Mouse (Mus musculus): ENCODE data around the gene Immp2l.

Immp2l gene

GRCm38 (mm10) chr12:41468374-41468991 is 444.6 kb downstream of the Immp2l start:
- DNase-seq: no peak

DNA sequence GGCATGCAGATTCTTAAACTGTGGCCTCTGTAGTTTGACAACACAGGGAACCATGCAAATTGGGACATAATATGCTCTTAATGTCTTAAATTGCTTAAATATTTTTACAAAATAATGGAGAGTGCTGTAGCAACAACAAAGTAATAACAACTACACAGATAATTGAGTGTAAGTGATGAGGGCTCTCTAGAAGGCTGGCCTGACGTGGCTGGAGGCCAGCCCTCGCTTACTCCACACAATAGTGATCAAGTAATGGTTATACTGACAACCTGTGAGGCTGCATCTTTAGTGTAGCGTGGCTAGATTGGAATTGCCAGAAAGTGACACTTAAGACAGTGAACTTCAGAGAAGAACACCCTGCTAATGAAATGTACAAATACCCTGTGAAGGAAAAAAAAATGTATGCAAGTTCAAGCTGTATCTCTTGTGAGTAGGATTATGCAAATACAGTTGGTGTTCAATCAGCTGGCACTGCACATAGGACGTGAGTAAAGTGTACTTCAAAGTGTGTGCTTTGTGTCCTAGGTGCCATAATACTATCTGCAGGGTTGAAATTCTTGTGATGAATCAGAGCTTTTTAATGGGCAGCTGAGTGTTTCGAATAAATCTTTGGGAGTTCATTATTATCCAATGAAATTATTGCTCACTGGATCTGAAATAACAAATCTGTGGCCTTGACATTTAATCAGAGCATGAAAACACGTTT is 445.4 kb downstream of the Immp2l start:
- no peak for DNase-seq

DNA sequence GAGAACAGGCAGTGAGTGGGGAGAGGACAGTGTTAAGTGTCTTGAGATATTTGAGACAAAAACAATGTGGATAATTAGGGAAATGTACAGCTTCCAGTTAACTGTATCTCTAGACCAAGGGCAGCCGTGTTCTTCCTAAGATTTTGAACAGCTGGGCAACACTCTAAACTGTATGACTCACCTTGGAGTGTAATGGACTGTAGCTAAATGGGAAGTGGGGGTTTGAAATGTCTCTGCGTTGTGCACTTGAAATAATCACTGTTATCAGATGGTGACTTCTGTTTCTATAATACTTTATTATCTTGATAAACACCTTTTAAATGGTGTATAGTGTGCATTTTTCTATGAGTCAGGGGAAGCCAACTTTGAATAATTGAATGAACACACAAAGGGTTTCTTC is 457.6 kb downstream of the Immp2l start:
- DNase-seq: no peak

GRCm38 (mm10) chr12:41483091-41483592 is 459.3 kb downstream of the Immp2l start:
- no peak for DNase-seq

- no peak for DNase-seq
These were observed 459.9 kb downstream of the Immp2l start for GRCm38 (mm10) chr12:41483593-41484451.

DNA sequence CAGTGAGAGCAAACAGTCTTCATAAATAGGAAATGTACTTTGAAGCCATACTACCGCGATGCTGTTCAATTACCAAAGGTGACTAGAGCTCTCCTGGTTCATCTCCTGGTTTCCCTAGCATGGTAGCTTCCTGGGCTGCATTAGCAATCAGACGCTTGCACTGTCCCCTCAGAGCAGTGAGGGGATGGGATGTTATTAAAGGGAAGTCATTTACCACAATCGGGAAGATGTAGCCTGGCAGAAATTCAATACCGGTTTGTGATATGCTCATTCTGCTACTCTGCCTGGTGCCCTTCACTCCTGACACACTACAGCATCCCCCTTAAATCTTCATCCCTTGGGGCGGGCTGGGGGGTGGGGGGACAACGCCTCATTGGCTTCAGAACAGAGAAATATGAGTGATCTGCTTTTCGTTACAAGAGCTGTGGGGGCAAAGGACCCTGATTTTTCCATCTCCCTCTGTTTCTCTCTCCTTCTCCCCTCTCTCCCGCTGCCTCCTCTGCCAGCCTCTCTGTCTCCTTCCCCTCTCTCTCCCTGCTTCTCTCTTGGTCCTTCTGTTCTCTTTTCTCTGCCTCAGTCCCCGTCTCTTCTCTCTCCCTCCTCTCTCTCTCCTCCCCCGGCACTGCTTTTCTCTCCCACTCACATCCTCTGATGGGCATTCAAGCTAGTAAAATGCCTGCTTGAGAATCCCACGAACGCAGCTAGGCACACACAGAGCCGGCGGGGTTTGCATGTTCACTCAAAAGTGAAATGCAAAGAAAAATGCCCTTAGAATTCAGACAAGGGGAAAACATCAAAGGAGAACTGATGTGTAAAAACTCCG is 461.0 kb downstream of the Immp2l start:
- DNase-seq: no peak

DNA sequence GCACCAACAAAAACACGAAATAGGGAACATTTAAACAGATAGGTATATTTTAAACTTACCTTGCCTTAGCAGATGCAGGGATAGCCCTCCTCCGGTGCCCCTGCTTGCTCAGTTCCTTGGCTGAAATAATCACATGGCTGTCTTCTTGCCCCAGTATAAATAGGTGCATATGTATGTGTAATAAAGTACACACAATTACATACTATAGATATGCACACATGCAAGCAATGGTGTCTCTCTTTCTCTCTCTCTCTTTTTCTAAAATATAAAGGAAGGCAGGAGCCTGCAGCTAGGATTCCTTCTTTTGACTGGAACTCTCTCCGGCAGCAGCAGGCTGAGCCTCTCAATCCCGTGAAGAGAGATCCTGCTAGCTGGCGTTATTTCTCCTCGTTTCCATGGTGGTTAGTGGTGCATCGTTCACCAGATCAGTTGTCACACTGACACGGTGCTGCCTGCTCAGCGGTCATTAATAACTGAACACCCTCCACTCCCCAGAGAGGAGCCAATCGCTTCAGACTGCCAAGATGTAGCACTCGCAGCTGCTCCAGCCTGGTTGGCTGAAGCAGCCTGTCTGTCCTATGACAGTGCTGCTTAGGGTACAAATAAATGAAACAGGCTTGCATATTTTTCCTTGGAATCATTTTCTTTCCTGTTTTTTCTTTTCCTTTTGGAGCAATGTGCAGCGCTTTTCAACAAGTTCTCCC is 461.8 kb downstream of the Immp2l start:
- peak in 1 of 2 experiments; percentile 8 for DNase-seq

DNA sequence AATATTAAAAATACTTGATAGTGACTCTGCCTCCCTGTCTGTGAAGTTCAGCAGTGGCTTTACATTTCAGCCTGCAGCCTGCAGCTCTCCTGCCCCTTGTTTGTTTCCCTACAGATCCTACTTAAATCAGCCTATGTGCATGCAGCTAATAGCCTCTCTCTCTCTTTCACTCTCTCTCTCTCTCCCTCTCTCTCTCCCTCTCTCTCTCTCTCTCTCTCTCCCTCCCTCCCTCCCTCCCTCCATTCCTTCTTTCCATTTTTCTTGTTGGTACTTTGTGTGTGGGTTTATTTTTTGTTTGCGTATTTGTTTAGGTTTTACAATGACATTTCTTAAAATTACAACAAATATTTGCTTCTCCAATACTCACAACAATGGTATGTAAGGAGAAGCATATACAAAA is 462.4 kb downstream of the Immp2l start, which contains the start of gene Lrrn3:
Gene Lrrn3 (minus strand): TSS at position 101 of the 400 bp plus-strand sequence.
- no peak for DNase-seq

DNA sequence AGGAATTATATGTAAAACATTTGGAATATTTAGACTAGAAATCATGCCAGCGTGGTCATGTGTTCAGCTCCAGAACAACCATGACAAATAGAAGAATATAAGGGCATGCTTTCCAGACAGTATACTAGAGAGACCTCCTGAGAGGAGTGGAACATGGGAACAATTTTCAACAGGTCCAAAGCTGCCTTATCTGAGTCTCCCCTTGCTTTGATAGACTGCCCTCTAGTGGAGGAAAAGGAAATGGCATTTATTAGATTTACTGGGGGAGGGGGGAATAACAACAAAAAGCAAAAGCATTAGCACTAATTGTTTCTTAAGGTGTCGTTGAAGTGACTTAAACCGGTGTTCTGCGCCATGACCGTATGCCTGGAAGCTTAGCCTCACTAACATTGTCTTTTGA is 463.1 kb downstream of the Immp2l start:
- DNase-seq: peak in 1 of 2 experiments; percentile 5

GRCm38 (mm10) chr12:41494620-41495019 is 470.7 kb downstream of the Immp2l start:
- DNase-seq: no peak

DNA sequence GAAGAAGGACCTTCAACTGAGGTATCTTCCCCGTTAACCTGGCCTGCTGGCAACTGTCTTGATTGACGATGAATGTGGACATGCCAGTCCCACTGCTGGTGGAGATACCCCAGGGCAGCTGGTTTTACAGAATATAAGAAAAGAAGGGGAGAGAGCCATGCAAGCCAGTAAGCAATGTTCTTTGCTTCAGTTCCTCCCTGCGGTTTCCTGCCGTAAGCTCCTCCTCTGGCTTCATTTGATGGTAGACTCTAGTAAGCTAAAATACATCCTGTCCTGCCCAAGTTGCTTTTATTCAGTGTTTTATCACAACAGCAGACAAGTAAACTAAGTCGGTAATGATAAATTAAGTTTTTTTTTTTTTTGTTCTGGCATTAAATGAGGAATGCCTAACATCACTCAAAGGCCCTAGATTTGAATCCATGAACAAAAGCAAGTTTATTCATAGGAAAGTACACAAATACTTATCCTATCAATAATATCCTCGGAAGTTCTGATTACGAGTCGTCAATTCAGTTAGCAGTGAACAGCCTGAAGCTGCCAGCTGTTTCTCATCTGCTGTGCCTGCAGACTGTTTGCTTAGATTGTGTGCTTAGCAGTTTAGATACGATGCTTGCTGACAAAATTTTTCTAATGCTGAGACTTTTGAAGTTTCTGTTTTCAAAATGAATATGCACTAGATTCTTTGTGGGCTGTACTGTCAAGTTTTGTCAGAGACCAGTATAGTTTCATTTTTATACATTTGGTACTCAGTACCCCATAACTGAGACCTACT is 476.3 kb downstream of the Immp2l start:
- no peak for DNase-seq

- DNase-seq: no peak
These were observed 484.7 kb downstream of the Immp2l start for GRCm38 (mm10) chr12:41508610-41509009.

DNA sequence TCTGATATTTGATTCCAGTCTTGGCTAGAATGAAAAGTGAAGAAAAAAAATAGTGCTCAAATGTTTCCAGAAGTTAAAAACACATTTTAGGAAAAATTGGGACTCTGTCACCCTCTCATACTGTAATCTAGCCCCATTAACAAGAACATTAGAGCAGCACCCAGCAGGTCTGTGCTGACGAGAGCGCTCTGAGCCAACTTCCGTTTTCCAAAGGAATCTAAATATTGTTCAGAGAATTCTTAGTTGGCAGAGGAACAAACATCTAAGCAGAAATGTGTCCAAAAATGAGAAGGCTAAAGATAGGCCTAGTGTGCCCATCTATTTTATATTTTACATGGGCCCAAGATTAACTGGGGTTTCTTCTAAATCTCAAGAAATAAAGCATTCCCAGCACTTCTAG is 486.7 kb downstream of the Immp2l start:
- no peak for DNase-seq

GRCm38 (mm10) chr12:41518897-41519296 is 495.0 kb downstream of the Immp2l start:
- no peak for DNase-seq

DNA sequence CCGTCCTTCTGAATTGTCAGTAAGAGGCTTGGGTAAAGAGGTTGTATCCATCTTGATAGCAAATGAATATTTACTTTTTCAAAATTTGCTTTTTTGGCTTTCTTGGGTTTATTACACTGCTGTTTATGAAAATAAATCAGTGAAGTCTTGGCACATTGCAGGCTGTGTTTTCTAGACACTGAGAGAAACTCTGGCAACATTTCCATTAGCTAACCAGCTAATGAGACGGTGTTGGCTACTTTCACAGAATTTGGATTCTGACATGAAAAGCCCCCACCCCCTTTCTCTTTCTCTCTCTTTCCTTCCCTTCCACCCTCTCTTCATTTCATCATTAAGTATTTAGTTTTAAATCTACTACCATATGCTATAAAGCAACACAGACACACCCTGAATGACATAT is 496.4 kb downstream of the Immp2l start:
- DNase-seq: no peak

GRCm38 (mm10) chr12:41521671-41522070 is 497.8 kb downstream of the Immp2l start:
- no peak for DNase-seq

GRCm38 (mm10) chr12:41526688-41527087 is 502.8 kb downstream of the Immp2l start:
- no peak for DNase-seq

DNA sequence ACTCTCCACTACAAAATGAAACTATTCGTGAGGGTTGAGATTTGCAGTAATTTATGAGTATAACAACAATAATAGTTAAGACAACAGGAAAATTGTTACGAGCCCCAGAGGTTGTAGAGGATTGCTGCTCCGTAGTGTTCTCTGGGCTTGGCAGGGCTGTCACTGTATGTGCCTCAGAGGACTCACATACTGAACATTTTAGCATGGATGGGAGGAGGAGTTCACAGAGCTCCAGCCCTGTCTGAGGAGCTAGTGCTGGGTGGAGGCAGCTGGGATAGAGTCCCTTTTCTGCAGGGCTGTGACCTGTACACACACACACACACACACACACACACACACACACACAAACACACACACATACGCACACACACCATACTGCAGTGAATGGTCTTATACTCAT is 504.5 kb downstream of the Immp2l start:
- no peak for DNase-seq

DNA sequence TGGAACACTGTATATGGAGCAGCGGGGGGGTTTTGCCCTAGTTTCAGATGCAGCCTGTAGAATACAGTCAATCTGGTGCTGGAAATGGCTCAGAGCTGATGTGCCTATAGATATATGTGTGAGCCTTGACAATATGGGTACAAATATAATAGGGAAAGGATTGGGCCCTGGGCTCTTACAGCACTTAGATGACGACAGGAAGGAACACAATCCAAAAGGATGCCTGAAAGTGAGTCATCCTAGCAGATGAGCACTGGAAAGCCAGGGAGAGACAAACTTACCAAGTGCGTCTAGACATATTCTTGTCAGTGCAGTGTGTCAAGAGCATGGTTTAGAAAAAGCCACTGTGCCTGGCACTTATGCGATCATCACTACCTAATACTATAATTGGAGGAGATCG is 516.1 kb downstream of the Immp2l start:
- no peak for DNase-seq

- DNase-seq: no peak
These were observed 527.7 kb downstream of the Immp2l start for GRCm38 (mm10) chr12:41551578-41551977.

DNA sequence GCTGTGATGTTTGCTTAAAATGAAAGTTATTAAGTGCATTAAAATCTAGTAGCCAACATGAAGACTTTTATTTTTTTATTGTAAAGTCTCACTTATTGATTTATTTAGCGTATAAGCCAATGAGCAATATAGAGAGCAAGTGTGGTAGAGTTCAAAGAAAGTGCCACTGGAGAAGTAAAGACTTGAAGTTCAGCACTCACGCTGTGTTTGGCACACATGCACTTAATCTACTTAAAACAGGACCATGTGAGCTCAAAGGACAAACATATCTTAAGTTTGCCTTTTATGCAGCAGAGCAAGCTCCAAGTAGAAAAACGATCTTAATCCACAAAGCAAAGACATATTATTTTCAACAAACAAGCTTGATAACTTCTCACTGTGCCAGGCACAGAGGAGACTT is 533.9 kb downstream of the Immp2l start:
- no peak for DNase-seq
